Mouse (Mus musculus) cerebellum, adult 9-11 months (tissue): Measurements from ENCODE around the gene Apcs.

ENCODE experiments used
- DNase-seq: peaks from one replicate; pipeline ENCODE4 v3.0.0; 2022

Apcs gene

DNA sequence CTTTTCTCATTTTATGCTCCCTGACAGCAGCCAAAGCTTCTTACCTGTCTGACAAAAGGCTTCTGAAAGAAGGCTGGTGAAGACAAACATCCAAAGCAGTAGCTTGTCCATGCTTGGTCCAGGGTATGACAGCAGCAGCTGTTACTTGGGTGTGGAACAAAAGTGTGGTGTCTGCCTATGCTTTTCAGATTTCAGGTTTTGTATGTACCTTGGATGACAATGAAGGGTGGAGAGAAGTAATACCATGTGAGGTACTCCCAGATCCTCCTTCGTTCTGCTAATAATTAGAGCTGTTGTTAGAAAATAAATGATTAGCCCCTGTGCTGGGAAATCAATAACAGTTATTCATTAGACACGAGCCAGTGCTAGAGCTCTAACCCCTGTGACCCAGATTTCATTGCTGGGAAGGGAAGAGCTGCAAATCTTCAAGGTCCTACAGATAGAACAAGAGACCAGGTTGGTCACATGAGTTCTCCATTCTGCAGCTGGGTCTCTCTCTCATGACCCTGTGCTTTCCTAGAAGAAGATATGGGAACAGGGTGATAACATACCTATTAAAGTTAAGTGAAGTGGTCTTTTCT lies at the start of gene Apcs:
TSS of gene Apcs (minus strand) at position 265 of the 581 bp plus-strand sequence.
- DNase-seq = no peak

DNA sequence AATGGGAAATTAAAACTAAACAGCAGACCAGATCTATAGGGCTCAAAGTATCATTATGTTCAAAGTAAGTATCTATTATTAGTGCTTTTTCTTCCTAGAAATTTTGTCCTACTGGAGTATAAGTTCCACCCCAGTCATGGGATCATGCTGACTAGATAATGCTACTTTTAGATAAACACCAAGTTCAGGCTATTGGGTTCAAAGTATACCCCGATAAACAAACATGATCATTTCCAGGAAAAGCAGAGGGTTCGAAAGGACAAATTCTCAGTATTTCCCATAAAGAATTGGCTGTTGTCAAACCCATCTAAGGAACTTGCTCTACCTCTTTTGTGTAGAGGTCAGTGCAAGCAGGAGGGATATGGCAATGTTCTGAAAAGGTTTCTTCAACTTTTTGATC lies 37.4 kb upstream of the Apcs start:
- DNase-seq = no peak

DNA sequence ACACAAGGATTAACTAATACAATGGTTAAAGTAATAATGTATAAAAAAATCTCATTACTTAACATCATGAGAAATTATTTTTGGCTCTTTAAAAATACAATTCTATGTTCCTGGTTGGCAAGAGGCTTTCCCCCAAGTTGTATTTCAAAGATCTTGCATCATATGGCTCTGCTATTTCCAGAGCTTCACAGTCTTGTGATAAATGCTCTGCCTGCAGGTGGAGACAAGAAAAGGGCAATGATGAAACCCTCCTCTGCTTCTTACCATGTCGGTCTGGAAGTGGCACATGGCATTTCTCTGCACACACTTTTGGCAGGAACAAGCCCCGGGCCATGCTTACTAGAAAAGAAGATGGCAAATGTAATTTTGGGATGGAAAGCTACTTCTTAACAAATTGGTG lies 23.6 kb upstream of the Apcs start:
- DNase-seq = no peak

DNA sequence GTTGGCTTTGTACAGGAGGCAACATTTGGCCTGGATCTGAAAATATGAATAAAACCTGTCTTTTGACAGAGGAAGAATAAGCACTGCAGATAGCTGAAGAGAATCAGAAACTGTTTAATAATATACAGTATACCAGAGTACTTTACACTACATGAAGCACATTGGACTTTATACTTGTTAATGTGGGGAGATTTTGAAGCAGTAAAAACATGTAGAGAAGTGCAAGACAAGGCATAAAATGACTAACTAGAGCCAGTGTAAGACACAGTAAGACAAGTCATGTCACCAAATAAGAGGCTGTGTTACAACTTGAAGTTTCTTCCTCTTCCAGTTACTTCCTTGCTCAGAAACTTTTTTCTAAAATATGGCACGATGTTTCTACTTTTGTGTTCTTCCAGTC lies 22.3 kb upstream of the Apcs start:
- DNase-seq = no peak

DNA sequence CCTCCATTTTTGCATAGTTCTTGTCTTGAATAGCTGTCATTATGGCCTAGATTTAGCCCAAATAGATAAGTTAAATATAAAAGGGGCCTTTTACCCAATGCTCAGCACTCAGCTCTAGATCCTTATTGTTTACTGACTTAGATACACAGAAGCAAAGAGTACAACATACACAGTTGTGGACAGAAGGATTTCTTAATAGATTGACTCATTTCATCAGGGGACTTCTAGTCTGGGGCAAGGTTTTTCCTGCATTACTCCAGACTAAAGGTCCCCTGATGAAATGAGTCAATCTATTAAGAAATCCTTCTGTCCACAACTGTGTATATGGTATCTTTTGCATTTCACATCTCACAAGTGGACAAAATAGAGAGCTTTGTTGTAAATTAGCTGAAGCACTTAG lies 8.5 kb upstream of the Apcs start:
- DNase-seq = no peak

DNA sequence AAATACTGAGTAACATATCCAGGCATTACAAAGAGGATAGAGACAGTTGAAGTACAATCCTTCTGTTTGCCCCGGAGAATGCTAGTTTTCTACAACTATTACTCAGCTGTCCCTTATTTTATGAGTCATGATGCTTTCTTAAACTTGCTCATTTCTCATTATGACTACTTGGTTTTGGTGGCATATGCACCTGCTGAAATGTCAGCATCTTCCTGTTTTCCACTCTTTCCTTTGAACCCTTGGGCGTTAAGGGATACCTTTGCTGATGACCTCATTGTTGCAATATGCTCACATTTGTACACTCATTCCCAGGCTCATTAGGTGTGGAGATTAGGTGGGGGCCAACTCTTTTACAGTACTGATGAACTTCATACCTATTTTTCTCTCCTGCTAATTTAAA lies 594 bp upstream of the Apcs start:
- no peak for DNase-seq

DNA sequence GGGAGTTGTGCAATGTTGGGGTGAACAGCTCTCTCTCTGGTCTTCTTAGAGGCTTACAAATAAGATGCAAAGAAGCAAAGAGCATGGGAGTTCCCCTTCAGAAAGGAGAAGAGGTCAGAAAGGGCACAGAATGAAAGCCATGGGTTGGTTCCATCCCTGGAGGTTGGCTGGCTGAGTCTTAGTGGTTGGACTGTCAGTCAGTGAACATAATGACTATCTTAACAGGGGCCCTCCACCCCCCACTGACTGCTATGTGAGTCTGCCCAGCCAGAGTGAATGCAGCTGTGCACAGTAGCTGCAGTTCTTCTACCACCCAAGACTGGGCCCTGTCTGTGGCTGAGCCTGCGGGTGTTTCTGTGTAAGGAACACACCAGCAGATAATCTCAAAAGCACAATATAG lies 18.2 kb downstream of the Apcs start:
- DNase-seq = no peak

DNA sequence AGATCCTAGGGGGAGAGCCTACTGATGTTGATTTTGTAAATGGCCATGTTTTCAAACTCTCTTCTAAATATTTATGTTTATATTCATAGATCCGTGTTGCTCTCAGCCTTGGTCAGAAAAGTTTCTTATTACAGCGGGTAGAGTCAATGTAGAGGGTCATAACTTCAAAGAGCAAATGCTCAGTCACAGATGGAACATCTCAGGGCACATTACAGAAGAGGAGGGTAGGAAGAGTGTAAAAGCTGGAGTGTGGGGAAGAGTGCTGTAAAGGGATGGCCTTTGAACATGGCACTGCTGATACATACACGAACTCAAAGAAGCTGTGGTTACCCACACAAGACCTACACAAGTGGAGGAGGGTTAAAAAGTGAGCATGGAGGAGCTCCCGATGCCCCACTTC lies 19.6 kb downstream of the Apcs start:
- DNase-seq = no peak

DNA sequence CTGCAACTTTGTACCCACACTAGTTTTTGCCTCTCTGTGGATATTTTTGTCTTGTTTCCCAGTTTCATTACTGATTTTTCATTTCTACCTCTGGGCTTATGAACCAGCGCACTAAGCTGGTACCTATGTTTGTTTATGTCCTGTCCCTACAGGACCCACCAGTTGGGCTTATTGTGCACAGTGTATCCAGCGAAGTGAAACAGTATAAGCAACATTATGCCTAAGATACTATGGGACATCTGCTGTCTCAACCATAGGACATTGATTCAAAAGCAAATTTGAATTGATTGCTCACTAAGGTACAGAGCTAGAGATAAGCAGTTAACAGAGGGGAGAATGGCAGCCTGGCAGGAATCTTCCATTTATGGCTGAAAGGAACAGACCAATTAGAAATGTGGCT lies 46.7 kb downstream of the Apcs start:
- DNase-seq = no peak

DNA sequence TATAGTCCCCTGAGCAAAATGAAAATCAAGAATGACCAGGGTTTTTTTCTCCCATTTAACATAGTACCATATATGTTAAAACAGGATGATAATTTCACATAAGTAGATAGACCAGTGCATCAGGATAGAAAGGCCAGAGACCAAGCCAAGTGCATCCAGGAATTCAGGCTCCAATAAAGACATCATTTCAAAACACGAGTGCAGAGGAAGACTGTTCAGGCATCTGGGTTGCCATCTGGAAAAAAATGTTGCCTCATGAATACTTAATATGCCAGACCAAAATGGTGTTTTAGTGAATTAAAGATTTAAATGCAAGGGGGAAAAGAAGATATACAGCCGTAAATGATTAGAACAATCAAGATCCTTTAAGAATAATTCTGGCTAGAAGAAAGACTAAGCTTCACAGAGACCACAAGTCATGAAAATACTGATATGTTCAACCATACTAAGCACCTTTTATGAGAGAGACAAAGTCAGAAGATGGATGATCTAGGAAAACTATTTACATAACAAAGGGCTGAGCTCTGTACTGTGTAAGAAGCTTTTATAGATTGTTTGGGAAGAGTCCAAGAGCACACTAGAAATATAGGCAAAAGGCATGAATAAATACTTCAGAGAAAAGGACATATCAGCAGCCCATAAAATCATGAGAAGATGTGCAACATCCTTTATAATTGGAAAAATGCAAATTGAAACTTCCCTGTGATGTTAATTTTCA lies 47.6 kb downstream of the Apcs start:
- DNase-seq = no peak
